Mouse (Mus musculus) heart, adult 2 months (tissue): ENCODE measurements around the gene Rflna.

Experiments
- CTCF ChIP-seq: fragments of 200-600 bp; IDR thresholded peaks from 2 replicates; pipeline ENCODE4 v1.8.1; 2022; ENCODE audit warnings: antibody characterized with exemption, mild to moderate bottlenecking, moderate library complexity
- EP300 ChIP-seq: fragments of 200-500 bp; IDR thresholded peaks from 2 replicates; pipeline ENCODE4 v1.6.1; 2011; ENCODE audit warnings: low read depth, low read length, control low read depth; ENCODE audit not compliant: insufficient read depth
- POLR2A ChIP-seq: fragments of 200-500 bp; IDR thresholded peaks from 2 replicates; pipeline ENCODE4 v1.6.1; 2011; ENCODE audit warnings: mild to moderate bottlenecking, low read depth, low read length, control low read depth; ENCODE audit not compliant: insufficient read depth

DNA sequence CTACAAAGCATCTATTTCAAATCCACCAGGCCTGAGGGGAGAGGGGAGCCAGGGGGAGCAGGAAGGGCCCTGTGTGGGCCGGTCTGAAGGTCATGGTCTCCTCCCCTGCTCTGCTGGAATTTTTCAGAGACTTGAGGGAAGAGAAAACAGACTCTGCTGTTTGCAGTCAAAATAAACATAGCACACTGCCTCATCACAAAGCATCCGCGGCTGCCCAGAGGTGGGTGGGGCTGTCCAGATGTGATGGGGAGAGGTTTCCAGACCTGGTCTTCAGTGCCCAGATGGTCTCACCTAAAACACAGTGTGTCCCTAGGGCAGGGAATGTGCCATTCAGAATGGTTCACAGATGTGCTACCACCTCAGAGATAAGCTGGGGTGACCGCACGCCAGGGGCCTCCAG lies 43.4 kb downstream of the Rflna start:
- TF ChIP-seq POLR2A (no peak), CTCF (no peak), EP300 (no peak)
